ENCODE assay signal across 23 mouse cellular contexts in the genomic region with DNA sequence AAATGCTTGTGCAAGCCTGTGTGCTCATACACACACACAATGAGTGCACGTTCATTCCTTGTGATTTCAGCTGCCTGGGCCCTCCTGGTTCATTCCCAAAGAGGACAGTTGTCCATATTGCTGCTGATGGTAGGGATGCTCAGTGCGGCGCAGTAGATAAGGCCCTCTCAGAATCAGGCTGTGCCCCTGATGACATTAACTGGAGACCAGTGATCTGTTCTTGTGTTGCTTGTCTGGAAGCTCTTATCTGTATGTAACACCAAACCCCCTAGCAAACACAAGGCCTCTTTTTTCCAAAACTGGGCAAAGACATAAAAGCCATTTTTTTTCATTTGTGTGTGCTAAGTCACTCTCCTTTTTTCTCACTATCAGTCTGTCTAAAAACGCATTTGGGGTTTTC. TPM values are rescaled to one million over a fixed set of nuclear protein-coding genes. Genes with fewer than 3 reads are reported as not detected.
A peak's percentile ranks its signal among the peaks of the same experiment; 100 is the strongest.
DNase-seq lines count a peak whose midpoint lies in the region; ATAC-seq lines count a peak whose summit lies in the region.
"Had no signal": no experiment of that assay in that cellular context is flagged by ENCODE, and none has a peak within 500 bp of the region (broad histone marks: within the 10 kb centered on the region; RNA-seq: fewer than 3 reads in every experiment).

No protein-coding gene starts in this region.

- no peak overlapping the region for H3K4me3 ChIP-seq in heart, embryonic 10.5 days
- H3K4me3 ChIP-seq in liver, embryonic 15.5 days (replicated peaks), result no peak overlapping the region
- H3K4me3 ChIP-seq: erythroblast, embryonic 14.5 days; intestine, embryonic 15.5 days; limb, embryonic 10.5 days; limb, embryonic 15.5 days; lung, embryonic 15.5 days; midbrain, embryonic 12.5 days had no signal

- no peak overlapping the region for H3K27ac ChIP-seq in heart, embryonic 10.5 days
- H3K27ac ChIP-seq in liver, embryonic 15.5 days (replicated peaks), result peak overlapping the region; percentile 51; the same call in 1 of the 2 replicates
- H3K27ac ChIP-seq: intestine, embryonic 15.5 days; limb, embryonic 10.5 days; limb, embryonic 15.5 days; lung, embryonic 15.5 days; midbrain, embryonic 12.5 days had no signal

- no peaks in the 10 kb centered on the region for H3K9me3 ChIP-seq in heart, embryonic 10.5 days
- no peaks in the 10 kb centered on the region for H3K9me3 ChIP-seq in liver, embryonic 15.5 days (replicated peaks)
- H3K9me3 ChIP-seq: intestine, embryonic 15.5 days; limb, embryonic 10.5 days; limb, embryonic 15.5 days; lung, embryonic 15.5 days; midbrain, embryonic 12.5 days had no signal

- peak; percentile 87 for ATAC-seq in liver, embryonic 15.5 days (ENCODE audit: insufficient read depth)
- ATAC-seq: forebrain, postnatal 0 days; hindbrain, embryonic 16.5 days; intestine, embryonic 15.5 days; Patski had no signal

- H3K4me1 ChIP-seq in heart, embryonic 10.5 days, result peaks cover 15% of the 10 kb centered on the region
- H3K4me1 ChIP-seq in liver, embryonic 15.5 days (replicated peaks), result peaks cover 44% of the 10 kb centered on the region
- H3K4me1 ChIP-seq: intestine, embryonic 15.5 days; limb, embryonic 10.5 days; limb, embryonic 15.5 days; lung, embryonic 15.5 days; midbrain, embryonic 12.5 days had no signal

- no peak overlapping the region for H3K9ac ChIP-seq in liver, embryonic 15.5 days
- H3K9ac ChIP-seq: forebrain, postnatal 0 days; intestine, embryonic 15.5 days; limb, embryonic 15.5 days; lung, embryonic 15.5 days; midbrain, embryonic 12.5 days had no signal

- 63% methylated on average over 4 of the region's 4 CpGs for WGBS in heart, embryonic 10.5 days
- 22% methylated on average over 4 of the region's 4 CpGs for WGBS in liver, embryonic 15.5 days (ENCODE audit: insufficient replicate concordance)

- peak; percentile 80 for DNase-seq in heart, embryonic 10.5 days (ENCODE audit: low spot score)
- DNase-seq in heart, postnatal 10 days, result no peak
- peak; percentile 62 for DNase-seq in liver
- DNase-seq in gastrocnemius, adult 18-20 months (ENCODE audit: low spot score), result no peak
- no peak for DNase-seq in kidney, postnatal 14 days
- DNase-seq in kidney, postnatal 36 days, result no peak
- DNase-seq: adrenal gland, postnatal 25 days; cerebellum, adult 2 months; cerebellum, postnatal 14 days; forebrain, postnatal 0 days; gastrocnemius, postnatal 10 days; kidney, postnatal 10 days; layer of hippocampus, postnatal 36 days had no signal

- no peaks in the 10 kb centered on the region; the same call in 1 of the 2 replicates for H3K36me3 ChIP-seq in heart, embryonic 10.5 days
- H3K36me3 ChIP-seq in liver, embryonic 15.5 days (replicated peaks), result peaks cover 2% of the 10 kb centered on the region; the same call in 1 of the 2 replicates
- H3K36me3 ChIP-seq: intestine, embryonic 15.5 days; limb, embryonic 10.5 days; limb, embryonic 15.5 days; lung, embryonic 15.5 days; midbrain, embryonic 12.5 days had no signal

- intact Hi-C loops in heart, postnatal 10 days (cut with DNase I), result no loop called here

- H3K27me3 ChIP-seq in heart, embryonic 10.5 days (ENCODE audit: insufficient read depth, poor library complexity, severe bottlenecking), result no peaks in the 10 kb centered on the region
- H3K27me3 ChIP-seq in liver, embryonic 15.5 days, result no peaks in the 10 kb centered on the region
- H3K27me3 ChIP-seq: CH12.LX; intestine, embryonic 15.5 days; limb, embryonic 15.5 days; lung, embryonic 15.5 days; midbrain, embryonic 12.5 days; Patski had no signal

- peak overlapping the region; percentile 27 for H3K4me2 ChIP-seq in liver, embryonic 15.5 days
- H3K4me2 ChIP-seq: intestine, embryonic 15.5 days; limb, embryonic 15.5 days; lung, embryonic 15.5 days; midbrain, embryonic 12.5 days had no signal

RNA-seq across cellular contexts. Expression of a gene that starts 11.0 kb away (rescaled TPM):
- 32.3 and 45.0 TPM in 2 replicates for polyA plus RNA-seq in heart, embryonic 10.5 days (2016; fragmentation: Nextera tagmentation; extraction: Ambion mirVana)
- total RNA-seq in heart, postnatal 10 days (2021), result 10 to 100 TPM; 25.4 to 27.8 TPM
- polyA plus RNA-seq in liver, embryonic 15.5 days (2015; fragmentation: Nextera tagmentation; extraction: Ambion mirVana), result 13.9 and 17.1 TPM in 2 replicates
- total RNA-seq in gastrocnemius, adult 18-20 months (2021), result 10 to 100 TPM; 16.0 to 16.7 TPM

Comparison
In these comparisons a context has a peak if more than half of its experiments do, and no peak if none do; other contexts are left out.
1. DNase-seq: peak in heart, embryonic 10.5 days (single experiment) and liver (single experiment); none in heart, postnatal 10 days (0 of 2), gastrocnemius, adult 18-20 months (single experiment), kidney, postnatal 14 days (single experiment) and kidney, postnatal 36 days (0 of 2).